Mouse (Mus musculus) cortical plate, adult 2 months (tissue): ENCODE measurements around the gene Chd3.

Source experiments
- CTCF ChIP-seq: fragments of 200-500 bp; IDR thresholded peaks from 2 replicates; pipeline ENCODE4 v1.5.1; 2011; ENCODE audit warnings: mild to moderate bottlenecking, control low read depth, low read length; ENCODE audit not compliant: insufficient read depth; ENCODE audit errors: extremely low read depth
- POLR2A ChIP-seq: fragments of 200-500 bp; IDR thresholded peaks from 2 replicates; pipeline ENCODE4 v1.6.1; 2011; ENCODE audit warnings: mild to moderate bottlenecking, low read length, control low read depth; ENCODE audit not compliant: insufficient read depth; ENCODE audit errors: extremely low read depth

- TF ChIP-seq CTCF = peak; percentile 53; the same call in 1 of the 2 replicates
- no peak for TF ChIP-seq POLR2A
Observed at GRCm38 (mm10) chr11:69390400-69391034, 21.3 kb upstream of the Chd3 start.
